Mouse (Mus musculus) central nervous system, embryonic 11.5 days (tissue): ENCODE data around the gene Lcat. TPM values are rescaled to one million over a fixed set of nuclear protein-coding genes. Genes with fewer than 3 reads are reported as not detected.

Experiments
- polyA plus RNA-seq: library from polyadenylated mRNA; depleted of rRNA; stranded (reverse); fragments of >200 nt; gene quantifications from 2 replicates; pipeline ENCODE4 v1.2.3, GENCODE M21; 2012; rRNA removed

The Lcat gene
- 2.9 and 5.5 TPM in 2 replicates for polyA plus RNA-seq

GRCm38 (mm10) chr8:105943321-105943739, at the start of gene Lcat:
Gene Lcat (minus strand): TSS chr8:105943382.

GRCm38 (mm10) chr8:105990856-105991387, 47.7 kb upstream of the Lcat start, which contains the start of gene Dus2:
Gene Dus2 (plus strand): TSS chr8:105991337.

GRCm38 (mm10) chr8:105979325-105979724, 36.1 kb upstream of the Lcat start, which contains the start of gene Dpep3:
Gene Dpep3 (minus strand): TSS chr8:105979429.

DNA sequence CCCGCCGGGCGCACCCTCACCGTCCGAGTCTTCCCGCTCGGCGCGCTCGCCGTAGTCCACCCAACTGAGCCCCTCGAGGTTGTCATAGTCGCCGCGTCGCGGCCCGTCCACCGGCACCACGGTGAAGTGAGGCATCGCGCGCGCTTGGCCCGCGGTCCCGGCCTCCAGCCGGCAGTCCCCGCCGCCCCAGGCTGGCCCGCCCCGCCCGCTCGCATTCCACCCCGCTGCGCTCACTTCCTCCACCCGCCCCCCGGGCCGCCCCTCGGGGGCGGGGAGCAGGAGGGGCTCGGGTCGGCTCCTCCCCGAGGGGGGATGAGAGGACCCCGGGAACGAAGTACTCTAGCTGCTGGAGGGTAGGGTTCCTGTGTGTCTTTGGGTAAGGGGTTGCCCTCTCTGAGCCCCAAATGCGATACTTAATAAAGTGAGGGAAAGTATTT, 22.7 kb upstream of the Lcat start, which contains the start of gene Slc12a4:
TSS of gene Slc12a4 (minus strand) at position 193 of the 437 bp plus-strand sequence.

GRCm38 (mm10) chr8:105938306-105938669, 4.9 kb downstream of the Lcat start, which contains the start of gene Psmb10:
Gene Psmb10 (minus strand): TSS chr8:105938444.

DNA sequence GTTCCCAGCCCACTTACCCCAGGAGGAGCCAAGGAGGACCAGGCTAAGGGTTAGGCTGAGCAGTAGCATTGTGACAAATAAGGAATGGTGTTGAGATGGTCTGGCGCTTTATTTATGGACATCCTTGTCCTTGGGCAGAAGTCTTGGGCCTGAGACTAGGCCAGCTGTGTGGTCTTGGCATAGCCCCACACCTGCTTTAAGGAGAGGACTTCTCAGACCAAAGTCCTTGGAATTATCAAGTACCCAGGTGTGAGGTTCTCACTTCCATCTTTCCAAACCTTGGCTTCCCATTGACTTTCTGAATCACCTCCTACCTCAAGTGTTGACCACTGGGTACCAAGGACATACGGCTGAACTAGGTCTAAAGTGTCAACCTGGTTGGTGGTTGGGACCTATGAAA, 9.4 kb downstream of the Lcat start, which contains the start of gene Ctrl:
TSS of gene Ctrl (minus strand) at position 101 of the 400 bp plus-strand sequence.

DNA sequence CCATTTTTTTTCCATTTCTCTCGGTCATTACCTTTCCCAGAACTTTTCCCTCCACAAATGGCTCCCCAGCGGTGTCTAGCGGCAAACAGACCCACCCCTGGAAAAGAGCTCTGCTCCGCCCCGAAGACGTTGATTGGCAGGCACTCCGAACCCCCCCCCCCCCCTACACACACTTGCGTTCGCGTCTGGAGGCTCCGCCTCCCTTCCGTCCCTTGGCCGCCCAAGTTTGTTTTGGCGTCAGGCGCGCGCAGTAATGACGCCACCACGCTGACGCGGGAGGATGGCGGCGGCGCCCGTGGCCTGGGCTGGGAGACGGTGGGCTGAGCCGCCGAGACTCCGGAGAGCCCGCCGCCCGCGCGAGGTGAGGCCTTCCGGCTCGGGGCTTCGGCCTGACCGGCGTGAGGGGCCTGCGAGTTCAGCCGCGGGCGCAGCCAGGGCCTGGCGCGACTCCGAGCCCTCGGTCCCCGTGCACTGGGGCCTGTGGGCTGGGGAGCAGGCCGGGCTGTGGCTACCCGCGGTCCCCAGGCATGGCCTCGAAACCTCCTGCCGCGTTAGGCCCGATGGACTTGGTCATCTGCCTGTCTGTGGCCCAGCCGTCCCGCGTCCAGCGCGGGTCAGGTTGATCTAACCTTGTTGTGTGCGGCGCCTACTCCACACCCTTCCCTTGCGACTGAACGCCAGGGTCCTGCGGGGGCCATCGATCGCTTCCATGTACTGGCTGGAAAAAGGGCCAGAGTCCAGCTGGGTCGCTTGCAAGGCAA, 42.8 kb downstream of the Lcat start, which contains the start of gene Pskh1:
TSS of gene Pskh1 (plus strand) at position 262 of the 761 bp plus-strand sequence.

GRCm38 (mm10) chr8:105893339-105893738, 49.8 kb downstream of the Lcat start, which contains the start of gene Nrn1l:
Gene Nrn1l (plus strand): TSS chr8:105893567.

Other genes starting within 250 kb of the Lcat start
- gene Acd, start 242.3 kb downstream of the Lcat start, polyA plus RNA-seq: 29.8 and 41.5 TPM in 2 replicates
- 18.5 and 21.5 TPM in 2 replicates for gene Pard6a, start 242.2 kb downstream of the Lcat start, polyA plus RNA-seq
- 0.07 and 0.22 TPM in 2 replicates for gene 4933405L10Rik, start 235.7 kb downstream of the Lcat start, polyA plus RNA-seq
- 44.8 and 45.6 TPM in 2 replicates for gene Enkd1, start 235.2 kb downstream of the Lcat start, polyA plus RNA-seq
- 23.5 and 50.7 TPM in 2 replicates for gene Gfod2, start 184.7 kb downstream of the Lcat start, polyA plus RNA-seq
- gene Ranbp10, start 116.0 kb downstream of the Lcat start, polyA plus RNA-seq: 29.6 and 36.9 TPM in 2 replicates
- gene Tsnaxip1, start 115.7 kb downstream of the Lcat start, polyA plus RNA-seq: 0.14 and 0.55 TPM in 2 replicates
- gene Cenpt, start 90.1 kb downstream of the Lcat start, polyA plus RNA-seq: 68.4 and 87.0 TPM in 2 replicates
- 63.7 and 70.3 TPM in 2 replicates for gene Thap11, start 88.2 kb downstream of the Lcat start, polyA plus RNA-seq
- 199 and 370 TPM in 2 replicates for gene Nutf2, start 82.8 kb downstream of the Lcat start, polyA plus RNA-seq
- 45.7 and 71.5 TPM in 2 replicates for gene Edc4, start 62.5 kb downstream of the Lcat start, polyA plus RNA-seq
- 0.68 and 1.7 TPM in 2 replicates for gene Nrn1l, start 49.8 kb downstream of the Lcat start, polyA plus RNA-seq
- 18.8 and 37.9 TPM in 2 replicates for gene Pskh1, start 42.9 kb downstream of the Lcat start, polyA plus RNA-seq
- gene Ctrl, start 9.5 kb downstream of the Lcat start, polyA plus RNA-seq: 4.3 and 4.7 TPM in 2 replicates
- gene Psmb10, start 4.9 kb downstream of the Lcat start, polyA plus RNA-seq: 31.9 and 69.0 TPM in 2 replicates
- gene Slc12a4, start 22.7 kb upstream of the Lcat start, polyA plus RNA-seq: 16.1 and 33.0 TPM in 2 replicates
- not detected in 2 replicates for gene Dpep3, start 36.0 kb upstream of the Lcat start, polyA plus RNA-seq
- 16.8 and 20.7 TPM in 2 replicates for gene Dus2, start 48.0 kb upstream of the Lcat start, polyA plus RNA-seq
- not detected in 2 replicates for gene Dpep2nb, start 62.6 kb upstream of the Lcat start, polyA plus RNA-seq
- gene Ddx28, start 68.5 kb upstream of the Lcat start, polyA plus RNA-seq: 11.4 and 12.7 TPM in 2 replicates
- gene Nfatc3, start 115.5 kb upstream of the Lcat start, polyA plus RNA-seq: 12.8 and 27.0 TPM in 2 replicates
- gene Esrp2, start 193.6 kb upstream of the Lcat start, polyA plus RNA-seq: 1.3 and 2.7 TPM in 2 replicates
- gene Pla2g15, start 207.0 kb upstream of the Lcat start, polyA plus RNA-seq: 11.1 and 11.7 TPM in 2 replicates
- gene Slc7a6, start 225.5 kb upstream of the Lcat start, polyA plus RNA-seq: 42.4 and 53.0 TPM in 2 replicates